Mouse (Mus musculus): Measurements from ENCODE around the gene Mospd3. TPM values are rescaled to one million over a fixed set of nuclear protein-coding genes. Genes with fewer than 3 reads are reported as not detected.
A peak's percentile ranks its signal among the peaks of the same experiment; 100 is the strongest.
"Not testable (repeated sequence)": the region's sequence is repeated elsewhere in the genome, so short reads cannot be mapped to it uniquely, and the experiment has no call there.

The Mospd3 gene
- polyA plus RNA-seq, 1 experiment from 2014 or later, result 16.4 TPM

- not testable (repeated sequence) for H3K4me3 ChIP-seq; H3K36me3 ChIP-seq; H3K9me3 ChIP-seq; H3K9ac ChIP-seq; H3K27ac ChIP-seq (replicated peaks); H3K4me2 ChIP-seq; ATAC-seq (ENCODE audit: extremely low read depth, insufficient number of reproducible peaks, low FRiP score, low TSS enrichment)
- peaks cover 15% of the 10 kb centered on the region; the same call in 1 of the 2 replicates for H3K27me3 ChIP-seq (replicated peaks)
- WGBS, result 87% methylated on average over 2 of the region's 2 CpGs
- H3K4me1 ChIP-seq, result peaks cover 40% of the 10 kb centered on the region
Measured at GRCm38 (mm10) chr5:137614921-137615320, 14.1 kb upstream of the Mospd3 start.

- WGBS, result 27% methylated on average over 11 of the region's 11 CpGs
- Histone ChIP-seq H3K4me2 (no peak within 1 kb of the TSS), H3K4me3 (no peak within 1 kb of the TSS), H3K27me3 (replicated peaks) (peaks cover 13% of the 10 kb centered on the region; the same call in 1 of the 2 replicates), H3K9ac (peak within 1 kb of the TSS; percentile 58), H3K9me3 (no peaks in the 10 kb centered on the region), H3K27ac (replicated peaks) (peak within 1 kb of the TSS; percentile 39; the same call in 1 of the 2 replicates), H3K4me1 (peaks cover 53% of the 10 kb centered on the region), H3K36me3 (no peaks in the 10 kb centered on the region)
- ATAC-seq (ENCODE audit: extremely low read depth, insufficient number of reproducible peaks, low FRiP score, low TSS enrichment), result no peak
Measured at GRCm38 (mm10) chr5:137613550-137613949, 12.7 kb upstream of the Mospd3 start, which contains the start of gene Pcolce. Gene Pcolce, minus strand, starts transcription at chr5:137613784.

GRCm38 (mm10) chr5:137613076-137613475, 12.2 kb upstream of the Mospd3 start:
- no peak for ATAC-seq (ENCODE audit: extremely low read depth, insufficient number of reproducible peaks, low FRiP score, low TSS enrichment)
- H3K4me1 ChIP-seq, result peaks cover 58% of the 10 kb centered on the region
- no peak overlapping the region for H3K4me2 ChIP-seq
- H3K9ac ChIP-seq, result peak overlapping the region; percentile 58; the same call in 1 of the 2 replicates
- no peaks in the 10 kb centered on the region for H3K9me3 ChIP-seq
- H3K36me3 ChIP-seq, result 0 out of 2 replicates have a peak, but pooled peaks cover under 1% of the 10 kb centered on the region
- WGBS, result 74% methylated on average over 5 of the region's 5 CpGs
- no peak overlapping the region for H3K27ac ChIP-seq (replicated peaks)
- H3K4me3 ChIP-seq, result no peak overlapping the region
- peaks cover 15% of the 10 kb centered on the region; the same call in 1 of the 2 replicates for H3K27me3 ChIP-seq (replicated peaks)

GRCm38 (mm10) chr5:137611245-137611602, 10.4 kb upstream of the Mospd3 start:
- Histone ChIP-seq H3K4me3 (peak overlapping the region; percentile 51), H3K36me3 (peaks cover 19% of the 10 kb centered on the region), H3K4me1 (peaks cover 62% of the 10 kb centered on the region), H3K4me2 (peak overlapping the region; percentile 67), H3K27ac (replicated peaks) (peak overlapping the region; percentile 95), H3K27me3 (replicated peaks) (peaks cover 15% of the 10 kb centered on the region; the same call in 1 of the 2 replicates), H3K9ac (peak overlapping the region; percentile 83), H3K9me3 (no peaks in the 10 kb centered on the region)
- no peak; the same call in 1 of the 2 replicates for ATAC-seq (ENCODE audit: extremely low read depth, insufficient number of reproducible peaks, low FRiP score, low TSS enrichment)
- 3% methylated on average over 6 of the region's 6 CpGs for WGBS

- ATAC-seq (ENCODE audit: extremely low read depth, insufficient number of reproducible peaks, low FRiP score, low TSS enrichment), result peak; percentile 33; the same call in 1 of the 2 replicates
- peak overlapping the region; percentile 83 for H3K9ac ChIP-seq
- peaks cover 62% of the 10 kb centered on the region for H3K4me1 ChIP-seq
- peak overlapping the region; percentile 95 for H3K27ac ChIP-seq (replicated peaks)
- peak overlapping the region; percentile 51 for H3K4me3 ChIP-seq
- peaks cover 15% of the 10 kb centered on the region; the same call in 1 of the 2 replicates for H3K27me3 ChIP-seq (replicated peaks)
- H3K9me3 ChIP-seq, result no peaks in the 10 kb centered on the region
- peaks cover 24% of the 10 kb centered on the region for H3K36me3 ChIP-seq
- 3% methylated on average over 12 of the region's 12 CpGs for WGBS
- peak overlapping the region; percentile 67 for H3K4me2 ChIP-seq
Measured at GRCm38 (mm10) chr5:137610548-137611244, 9.8 kb upstream of the Mospd3 start.

- H3K27me3 ChIP-seq (replicated peaks), result peaks cover 15% of the 10 kb centered on the region; the same call in 1 of the 2 replicates
- peaks cover 62% of the 10 kb centered on the region for H3K4me1 ChIP-seq
- H3K9me3 ChIP-seq, result no peaks in the 10 kb centered on the region
- H3K9ac ChIP-seq, result peak overlapping the region; percentile 83
- peak overlapping the region; percentile 95 for H3K27ac ChIP-seq (replicated peaks)
- H3K36me3 ChIP-seq, result peaks cover 30% of the 10 kb centered on the region
- H3K4me2 ChIP-seq, result peak overlapping the region; percentile 67
- no peak for ATAC-seq (ENCODE audit: extremely low read depth, insufficient number of reproducible peaks, low FRiP score, low TSS enrichment)
- WGBS, result 60% methylated on average over 4 of the region's 4 CpGs
- H3K4me3 ChIP-seq, result peak overlapping the region; percentile 51
Measured at GRCm38 (mm10) chr5:137610056-137610455, 9.2 kb upstream of the Mospd3 start.

GRCm38 (mm10) chr5:137609292-137609691, 8.4 kb upstream of the Mospd3 start:
- H3K9me3 ChIP-seq, result no peaks in the 10 kb centered on the region
- peaks cover 15% of the 10 kb centered on the region; the same call in 1 of the 2 replicates for H3K27me3 ChIP-seq (replicated peaks)
- no peak for ATAC-seq (ENCODE audit: extremely low read depth, insufficient number of reproducible peaks, low FRiP score, low TSS enrichment)
- 62% methylated on average over 3 of the region's 3 CpGs for WGBS
- 0 out of 2 replicates have a peak overlapping the region, but pooled peaks have one; percentile 31 for H3K4me3 ChIP-seq
- peaks cover 38% of the 10 kb centered on the region for H3K36me3 ChIP-seq
- H3K4me1 ChIP-seq, result peaks cover 62% of the 10 kb centered on the region
- H3K4me2 ChIP-seq, result peak overlapping the region; percentile 67
- peak overlapping the region; percentile 72; the same call in 1 of the 2 replicates for H3K9ac ChIP-seq
- no peak overlapping the region for H3K27ac ChIP-seq (replicated peaks)

- 28% methylated on average over 23 of the region's 23 CpGs for WGBS
- H3K36me3 ChIP-seq, result peaks cover 43% of the 10 kb centered on the region
- H3K4me2 ChIP-seq, result peak overlapping the region; percentile 67
- peak overlapping the region; percentile 72 for H3K9ac ChIP-seq
- no peaks in the 10 kb centered on the region for H3K9me3 ChIP-seq
- ATAC-seq (ENCODE audit: extremely low read depth, insufficient number of reproducible peaks, low FRiP score, low TSS enrichment), result no peak
- no peak overlapping the region for H3K27ac ChIP-seq (replicated peaks)
- peaks cover 62% of the 10 kb centered on the region for H3K4me1 ChIP-seq
- H3K4me3 ChIP-seq, result peak overlapping the region; percentile 31
- peaks cover 15% of the 10 kb centered on the region; the same call in 1 of the 2 replicates for H3K27me3 ChIP-seq (replicated peaks)
Measured at GRCm38 (mm10) chr5:137608654-137609190, 7.9 kb upstream of the Mospd3 start.

- 28% methylated on average over 26 of the region's 26 CpGs for WGBS
- H3K4me2 ChIP-seq, result peak overlapping the region; percentile 67
- H3K4me1 ChIP-seq, result peaks cover 62% of the 10 kb centered on the region
- peaks cover 15% of the 10 kb centered on the region; the same call in 1 of the 2 replicates for H3K27me3 ChIP-seq (replicated peaks)
- peak overlapping the region; percentile 31 for H3K4me3 ChIP-seq
- no peak overlapping the region for H3K27ac ChIP-seq (replicated peaks)
- no peak for ATAC-seq (ENCODE audit: extremely low read depth, insufficient number of reproducible peaks, low FRiP score, low TSS enrichment)
- peaks cover 43% of the 10 kb centered on the region for H3K36me3 ChIP-seq
- peak overlapping the region; percentile 72 for H3K9ac ChIP-seq
- no peaks in the 10 kb centered on the region for H3K9me3 ChIP-seq
Measured at GRCm38 (mm10) chr5:137607860-137608653, 7.2 kb upstream of the Mospd3 start.

GRCm38 (mm10) chr5:137601365-137601729, 489 bp upstream of the Mospd3 start:
- H3K9me3 ChIP-seq, result no peaks in the 10 kb centered on the region
- WGBS, result under 1% methylated on average over 22 of the region's 22 CpGs
- H3K27me3 ChIP-seq (replicated peaks), result no peaks in the 10 kb centered on the region
- H3K4me3 ChIP-seq, result peak overlapping the region; percentile 72
- peak overlapping the region; percentile 86 for H3K9ac ChIP-seq
- no peak for ATAC-seq (ENCODE audit: extremely low read depth, insufficient number of reproducible peaks, low FRiP score, low TSS enrichment)
- H3K4me2 ChIP-seq, result peak overlapping the region; percentile 80
- peaks cover 46% of the 10 kb centered on the region for H3K36me3 ChIP-seq
- peak overlapping the region; percentile 87 for H3K27ac ChIP-seq (replicated peaks)
- H3K4me1 ChIP-seq, result peaks cover 34% of the 10 kb centered on the region

- H3K4me3 ChIP-seq, result peak overlapping the region; percentile 72
- H3K27me3 ChIP-seq (replicated peaks), result no peaks in the 10 kb centered on the region
- peak; percentile 63; the same call in 1 of the 2 replicates for ATAC-seq (ENCODE audit: extremely low read depth, insufficient number of reproducible peaks, low FRiP score, low TSS enrichment)
- peaks cover 34% of the 10 kb centered on the region for H3K4me1 ChIP-seq
- H3K27ac ChIP-seq (replicated peaks), result 0 out of 2 replicates have a peak overlapping the region, but pooled peaks have one; percentile 87
- H3K9ac ChIP-seq, result peak overlapping the region; percentile 87
- under 1% methylated on average over 19 of the region's 19 CpGs for WGBS
- H3K4me2 ChIP-seq, result peak overlapping the region; percentile 80
- H3K36me3 ChIP-seq, result peaks cover 40% of the 10 kb centered on the region
- no peaks in the 10 kb centered on the region for H3K9me3 ChIP-seq
Measured at GRCm38 (mm10) chr5:137600281-137600618, 608 bp downstream of the Mospd3 start.
